Mouse (Mus musculus) liver, embryonic 14.5 days (tissue): ENCODE results near the gene Gm39115. TPM values are rescaled to one million over a fixed set of nuclear protein-coding genes. Genes with fewer than 3 reads are reported as not detected.
"Not testable (repeated sequence)": the region's sequence is repeated elsewhere in the genome, so short reads cannot be mapped to it uniquely, and the experiment has no call there.

Experiments used
- ATAC-seq: fragments of 200-750 bp; cut with Nextera tagmentation; 2 replicates; pipeline ENCODE4 v1.8.0; 2017; ENCODE audit warnings: moderate number of reproducible peaks, mild to moderate bottlenecking, moderate library complexity; ENCODE audit not compliant: insufficient read depth
- DNase-seq, 3 experiments: peaks; one replicate each; pipeline ENCODE4 v3.0.0-alpha.2; 2012 to 2013; ENCODE audit warnings: low read depth in 3 of 3, low spot score in 3 of 3
- H3K27ac ChIP-seq: fragments of 300-500 bp; sonication (generic); 2 replicates; pipeline ENCODE4 v1.5.1; 2014; ENCODE audit warnings: moderate library complexity, mild to moderate bottlenecking, control low read depth, inconsistent platforms
- H3K27me3 ChIP-seq: fragments of 300-500 bp; sonication (generic); 2 replicates; pipeline ENCODE4 v1.6.1; 2014; ENCODE audit warnings: mild to moderate bottlenecking, low read length, moderate library complexity; ENCODE audit not compliant: control insufficient read depth, insufficient read depth
- H3K36me3 ChIP-seq: fragments of 300-500 bp; sonication (generic); replicated peaks from 2 replicates; pipeline ENCODE4 v1.6.1; 2014; ENCODE audit warnings: low read depth; ENCODE audit not compliant: control insufficient read depth, insufficient read depth
- H3K4me1 ChIP-seq, 2 experiments: fragments of 200-500 bp in 1 of 2; fragments of 300-500 bp in 1 of 2; sonication (generic) in 1 of 2; replicated peaks; 2 replicates each; pipeline ENCODE4 v1.6.1; 2012 to 2014; ENCODE audit warnings: antibody characterized with exemption in 1 of 2, inconsistent platforms in 1 of 2, low read length in 1 of 2; ENCODE audit not compliant: control insufficient read depth in 2 of 2, insufficient read depth in 2 of 2
- H3K4me2 ChIP-seq: fragments of 300-500 bp; sonication (generic); 2 replicates; pipeline ENCODE4 v1.6.1; 2014; ENCODE audit warnings: low read depth, mild to moderate bottlenecking, control low read depth, moderate library complexity
- H3K4me3 ChIP-seq, 2 experiments: fragments of 200-500 bp in 1 of 2; fragments of 300-500 bp in 1 of 2; sonication (generic) in 1 of 2; 2 replicates each; pipeline ENCODE4 v1.5.1; 2012 to 2014; ENCODE audit warnings: low read depth in 2 of 2, low read length in 2 of 2, mild to moderate bottlenecking in 2 of 2, control low read depth in 1 of 2, inconsistent platforms in 1 of 2, moderate library complexity in 1 of 2; ENCODE audit not compliant: insufficient read depth in 1 of 2
- H3K9ac ChIP-seq: fragments of 300-500 bp; sonication (generic); replicated peaks from 2 replicates; pipeline ENCODE4 v1.6.1; 2014; ENCODE audit warnings: mild to moderate bottlenecking, control low read depth, moderate library complexity
- H3K9me3 ChIP-seq: fragments of 300-500 bp; sonication (generic); 2 replicates; pipeline ENCODE4 v1.6.1; 2016; ENCODE audit warnings: low read length, mixed read lengths; ENCODE audit not compliant: control insufficient read depth
- CTCF ChIP-seq: IDR thresholded peaks from 2 replicates; pipeline ENCODE4 v1.5.1; 2016; ENCODE audit warnings: antibody characterized with exemption, low read depth, control low read depth
- EP300 ChIP-seq: IDR thresholded peaks from 2 replicates; pipeline ENCODE4 v1.6.1; 2016; ENCODE audit warnings: antibody characterized with exemption, low read depth
- WGBS: fragments of 180-500 bp; shearing (Covaris S2); extraction: QIAGEN DNeasy Blood & Tissue Kit; methylation state at CpG from one replicate; pipeline ENCODE4 v1.1.7; 2014; ENCODE audit not compliant: insufficient replicate concordance; 5-methylcytosine and 5-hydroxymethylcytosine counted together
- polyA plus RNA-seq, 2 experiments: library from polyadenylated mRNA; depleted of rRNA in 1 of 2; stranded (reverse) in 1 of 2; unstranded in 1 of 2; fragments of >200 nt; fragmentation: Nextera tagmentation in 1 of 2; extraction: Ambion mirVana in 1 of 2; gene quantifications; 2 replicates each; pipeline versions ENCODE4 v1.2.1 to v1.2.3; 2012 to 2014

Gene Gm39115
- polyA plus RNA-seq, 2 experiments: not detected

DNA sequence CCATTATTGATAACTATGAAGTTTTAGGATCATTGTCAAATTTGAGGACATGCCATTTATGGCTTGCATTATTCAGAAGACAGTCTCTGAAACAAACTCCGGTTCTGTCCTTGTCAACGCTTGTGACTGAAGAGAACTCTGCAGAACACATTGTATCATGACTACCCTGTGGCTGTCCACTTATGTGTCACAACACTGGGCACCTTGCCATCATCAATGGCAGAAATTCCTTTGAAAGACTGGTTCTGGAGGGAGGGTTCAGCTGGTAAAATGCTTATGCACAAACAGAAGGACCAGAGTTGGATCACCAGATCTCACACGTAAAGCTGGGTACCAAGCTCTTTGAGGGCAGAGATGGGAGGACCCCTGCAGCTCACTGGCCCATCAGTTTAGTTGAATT, 23.5 kb upstream of the Gm39115 start:
- WGBS: 77% methylated on average over 3 of the region's 3 CpGs
- DNase-seq: no peak
- Histone ChIP-seq H3K27me3 (no peaks in the 10 kb centered on the region), H3K27ac (no peak overlapping the region), H3K4me1 (no peaks in the 10 kb centered on the region), H3K9ac (no peak overlapping the region), H3K36me3 (no peaks in the 10 kb centered on the region), H3K9me3 (no peaks in the 10 kb centered on the region), H3K4me2 (no peak overlapping the region), H3K4me3 (no peak overlapping the region)
- no peak for TF ChIP-seq CTCF
- TF ChIP-seq EP300: no peak
- no peak for ATAC-seq

GRCm38 (mm10) chr7:142157013-142157412, 21.2 kb upstream of the Gm39115 start, which contains the start of gene Gm29735:
Gene Gm29735, minus strand, starts transcription at chr7:142157113.
- H3K4me1 ChIP-seq, H3K9me3 ChIP-seq, H3K27me3 ChIP-seq, H3K4me2 ChIP-seq, H3K36me3 ChIP-seq, DNase-seq, H3K9ac ChIP-seq, ATAC-seq, H3K4me3 ChIP-seq, H3K27ac ChIP-seq: not testable (repeated sequence)
- 30% methylated on average over 2 of the region's 2 CpGs for WGBS

DNA sequence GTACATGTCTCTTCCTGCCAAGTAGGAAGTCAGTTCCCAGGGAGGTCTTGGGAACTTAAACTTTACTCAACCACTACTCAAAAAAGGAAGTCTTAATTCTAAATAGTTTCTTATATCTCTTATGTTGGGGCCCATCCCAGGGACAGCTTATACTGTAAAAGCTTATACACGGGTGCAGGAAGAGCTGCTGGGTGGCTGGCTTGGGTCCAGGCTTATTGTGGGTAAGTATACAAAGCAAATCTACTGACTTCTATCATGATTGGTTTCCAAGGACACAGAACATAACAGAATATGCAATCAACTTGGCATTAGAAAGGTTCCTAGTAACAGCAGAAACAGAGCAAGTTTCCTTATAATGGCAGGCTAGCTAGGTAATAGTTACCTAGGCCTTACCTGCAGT, 19.5 kb upstream of the Gm39115 start:
- H3K36me3 ChIP-seq: no peaks in the 10 kb centered on the region
- no peak overlapping the region for H3K27ac ChIP-seq
- 26% methylated on average over 1 of the region's 1 CpGs for WGBS
- ATAC-seq: no peak
- H3K4me1 ChIP-seq: no peaks in the 10 kb centered on the region
- TF ChIP-seq CTCF: no peak
- TF ChIP-seq EP300: no peak
- H3K4me2 ChIP-seq: no peak overlapping the region
- no peak overlapping the region for H3K4me3 ChIP-seq
- DNase-seq: no peak
- no peaks in the 10 kb centered on the region for H3K27me3 ChIP-seq
- H3K9me3 ChIP-seq: no peaks in the 10 kb centered on the region
- H3K9ac ChIP-seq: no peak overlapping the region

- TF ChIP-seq EP300 (no peak), CTCF (no peak)
- 59% methylated on average over 4 of the region's 4 CpGs for WGBS
- no peak overlapping the region for H3K4me2 ChIP-seq
- no peak overlapping the region for H3K4me3 ChIP-seq
- no peaks in the 10 kb centered on the region for H3K4me1 ChIP-seq
- H3K9ac ChIP-seq: no peak overlapping the region
- no peaks in the 10 kb centered on the region for H3K9me3 ChIP-seq
- H3K27me3 ChIP-seq: no peaks in the 10 kb centered on the region
- H3K27ac ChIP-seq: no peak overlapping the region
- ATAC-seq (no peak), DNase-seq (no peak)
- no peaks in the 10 kb centered on the region for H3K36me3 ChIP-seq
Measured at GRCm38 (mm10) chr7:142152191-142152590, 16.4 kb upstream of the Gm39115 start.

- no peaks in the 10 kb centered on the region for H3K36me3 ChIP-seq
- H3K4me1 ChIP-seq: no peaks in the 10 kb centered on the region
- no peak overlapping the region for H3K4me2 ChIP-seq
- H3K27ac ChIP-seq: no peak overlapping the region
- H3K4me3 ChIP-seq: no peak overlapping the region
- no peak overlapping the region for H3K9ac ChIP-seq
- no peaks in the 10 kb centered on the region for H3K27me3 ChIP-seq
- DNase-seq: no peak
- no peak for ATAC-seq
- no peaks in the 10 kb centered on the region for H3K9me3 ChIP-seq
- TF ChIP-seq EP300: no peak
- TF ChIP-seq CTCF: no peak
Measured at GRCm38 (mm10) chr7:142148633-142149032, 12.8 kb upstream of the Gm39115 start.

- no peaks in the 10 kb centered on the region for H3K27me3 ChIP-seq
- no peak overlapping the region for H3K9ac ChIP-seq
- ATAC-seq (no peak), DNase-seq (peak in 2 of 3 experiments; percentile 14 to 19)
- TF ChIP-seq CTCF (peak; percentile 51), EP300 (no peak)
- H3K4me2 ChIP-seq: no peak overlapping the region
- H3K4me1 ChIP-seq: no peaks in the 10 kb centered on the region
- no peaks in the 10 kb centered on the region for H3K36me3 ChIP-seq
- H3K27ac ChIP-seq: no peak overlapping the region
- H3K4me3 ChIP-seq: no peak overlapping the region
- H3K9me3 ChIP-seq: no peaks in the 10 kb centered on the region
- WGBS: 3% methylated on average over 1 of the region's 1 CpGs
Measured at GRCm38 (mm10) chr7:142146033-142146432, 10.2 kb upstream of the Gm39115 start.
